Mouse (Mus musculus): ENCODE data around the gene Bglap3. TPM values are rescaled to one million over a fixed set of nuclear protein-coding genes. Genes with fewer than 3 reads are reported as not detected.
"Not testable (repeated sequence)": the region's sequence is repeated elsewhere in the genome, so short reads cannot be mapped to it uniquely, and the experiment has no call there.

Gene Bglap3
- polyA plus RNA-seq (2016; fragmentation: Nextera tagmentation; extraction: Ambion mirVana), result 0.18 TPM in 1 of 2 replicates, not detected in the other

GRCm38 (mm10) chr3:88372643-88373042, at the start of gene Bglap3:
TSS of gene Bglap3 (minus strand) at chr3:88372743.
- H3K27me3 ChIP-seq; H3K9me3 ChIP-seq; ATAC-seq (ENCODE audit: low FRiP score); H3K9ac ChIP-seq; H3K4me1 ChIP-seq; H3K27ac ChIP-seq; H3K36me3 ChIP-seq (replicated peaks); H3K4me2 ChIP-seq; H3K4me3 ChIP-seq (replicated peaks): not testable (repeated sequence)
- WGBS, result 91% methylated on average over 9 of the region's 9 CpGs

GRCm38 (mm10) chr3:88422020-88422720, 49.6 kb upstream of the Bglap3 start:
- Histone ChIP-seq H3K27ac (no peak overlapping the region), H3K4me1 (peaks cover 25% of the 10 kb centered on the region), H3K36me3 (replicated peaks) (peaks cover 40% of the 10 kb centered on the region), H3K9me3 (no peaks in the 10 kb centered on the region), H3K27me3 (no peaks in the 10 kb centered on the region), H3K4me2 (no peak overlapping the region; the same call in 1 of the 2 replicates), H3K9ac (0 out of 2 replicates have a peak overlapping the region, but pooled peaks have one; percentile 29), H3K4me3 (replicated peaks) (no peak overlapping the region)
- 38% methylated on average over 9 of the region's 9 CpGs for WGBS
- ATAC-seq (ENCODE audit: low FRiP score), result no peak

- Histone ChIP-seq H3K4me2 (no peak overlapping the region), H3K9ac (no peak overlapping the region), H3K4me3 (replicated peaks) (no peak overlapping the region), H3K27me3 (no peaks in the 10 kb centered on the region), H3K4me1 (peaks cover 25% of the 10 kb centered on the region), H3K9me3 (no peaks in the 10 kb centered on the region), H3K36me3 (replicated peaks) (peaks cover 54% of the 10 kb centered on the region), H3K27ac (no peak overlapping the region)
- WGBS, result 97% methylated on average over 19 of the region's 19 CpGs
- no peak for ATAC-seq (ENCODE audit: low FRiP score)
Measured at GRCm38 (mm10) chr3:88420771-88421170, 48.2 kb upstream of the Bglap3 start.

GRCm38 (mm10) chr3:88418016-88418415, 45.5 kb upstream of the Bglap3 start:
- H3K4me2 ChIP-seq, result no peak overlapping the region
- peaks cover 10% of the 10 kb centered on the region; the same call in 1 of the 2 replicates for H3K4me1 ChIP-seq
- no peaks in the 10 kb centered on the region for H3K9me3 ChIP-seq
- H3K9ac ChIP-seq, result no peak overlapping the region
- H3K27me3 ChIP-seq, result no peaks in the 10 kb centered on the region
- no peak for ATAC-seq (ENCODE audit: low FRiP score)
- 92% methylated on average over 6 of the region's 6 CpGs for WGBS
- H3K4me3 ChIP-seq (replicated peaks), result no peak overlapping the region
- H3K36me3 ChIP-seq (replicated peaks), result peaks cover 75% of the 10 kb centered on the region
- no peak overlapping the region for H3K27ac ChIP-seq

- Histone ChIP-seq H3K9me3 (no peaks in the 10 kb centered on the region), H3K9ac (no peak overlapping the region), H3K27ac (no peak overlapping the region), H3K4me3 (replicated peaks) (no peak overlapping the region), H3K4me1 (peaks cover 3% of the 10 kb centered on the region), H3K4me2 (no peak overlapping the region), H3K36me3 (replicated peaks) (peaks cover 84% of the 10 kb centered on the region), H3K27me3 (no peaks in the 10 kb centered on the region)
- WGBS, result 92% methylated on average over 4 of the region's 4 CpGs
- no peak for ATAC-seq (ENCODE audit: low FRiP score)
Measured at GRCm38 (mm10) chr3:88415668-88416067, 43.1 kb upstream of the Bglap3 start.

- Histone ChIP-seq H3K27ac (no peak overlapping the region), H3K4me3 (replicated peaks) (no peak overlapping the region), H3K27me3 (no peaks in the 10 kb centered on the region), H3K9ac (no peak overlapping the region), H3K4me2 (no peak overlapping the region), H3K4me1 (peaks cover 23% of the 10 kb centered on the region), H3K9me3 (no peaks in the 10 kb centered on the region), H3K36me3 (replicated peaks) (peaks cover 55% of the 10 kb centered on the region)
- no peak for ATAC-seq (ENCODE audit: low FRiP score)
- WGBS, result 94% methylated on average over 11 of the region's 11 CpGs
Measured at GRCm38 (mm10) chr3:88412636-88413035, 40.1 kb upstream of the Bglap3 start.

- no peak for ATAC-seq (ENCODE audit: low FRiP score)
- no peaks in the 10 kb centered on the region for H3K9me3 ChIP-seq
- H3K27me3 ChIP-seq, result no peaks in the 10 kb centered on the region
- peaks cover 28% of the 10 kb centered on the region for H3K4me1 ChIP-seq
- no peak overlapping the region for H3K4me2 ChIP-seq
- no peak overlapping the region for H3K27ac ChIP-seq
- H3K4me3 ChIP-seq (replicated peaks), result no peak overlapping the region
- H3K9ac ChIP-seq, result no peak overlapping the region
- peaks cover 48% of the 10 kb centered on the region for H3K36me3 ChIP-seq (replicated peaks)
- 93% methylated on average over 4 of the region's 4 CpGs for WGBS
Measured at GRCm38 (mm10) chr3:88411681-88412080, 39.1 kb upstream of the Bglap3 start.

- WGBS, result 24% methylated on average over 7 of the region's 7 CpGs
- peak overlapping the region; percentile 68 for H3K4me3 ChIP-seq (replicated peaks)
- no peaks in the 10 kb centered on the region for H3K9me3 ChIP-seq
- H3K9ac ChIP-seq, result peak overlapping the region; percentile 81; the same call in 1 of the 2 replicates
- peaks cover 31% of the 10 kb centered on the region for H3K4me1 ChIP-seq
- H3K27ac ChIP-seq, result peak overlapping the region; percentile 90
- H3K36me3 ChIP-seq (replicated peaks), result peaks cover 38% of the 10 kb centered on the region
- H3K27me3 ChIP-seq, result no peaks in the 10 kb centered on the region
- H3K4me2 ChIP-seq, result peak overlapping the region; percentile 65
- peak; percentile 9; the same call in 1 of the 2 replicates for ATAC-seq (ENCODE audit: low FRiP score)
Measured at GRCm38 (mm10) chr3:88410645-88411031, 38.1 kb upstream of the Bglap3 start.

- WGBS, result under 1% methylated on average over 54 of the region's 54 CpGs
- H3K9me3 ChIP-seq, result no peaks in the 10 kb centered on the region
- peaks cover 31% of the 10 kb centered on the region for H3K4me1 ChIP-seq
- H3K4me2 ChIP-seq, result peak within 1 kb of the TSS; percentile 65
- ATAC-seq (ENCODE audit: low FRiP score), result peak; percentile 92
- peaks cover 32% of the 10 kb centered on the region for H3K36me3 ChIP-seq (replicated peaks)
- H3K4me3 ChIP-seq (replicated peaks), result peak within 1 kb of the TSS; percentile 68
- H3K27ac ChIP-seq, result peak within 1 kb of the TSS; percentile 90
- H3K27me3 ChIP-seq, result no peaks in the 10 kb centered on the region
- peak within 1 kb of the TSS; percentile 81 for H3K9ac ChIP-seq
Measured at GRCm38 (mm10) chr3:88409741-88410644, 37.5 kb upstream of the Bglap3 start, which contains the start of gene Pmf1. TSS of gene Pmf1 (minus strand) at chr3:88410331.

- WGBS, result 58% methylated on average over 5 of the region's 5 CpGs
- H3K4me1 ChIP-seq, result peaks cover 31% of the 10 kb centered on the region
- peak overlapping the region; percentile 65 for H3K4me2 ChIP-seq
- H3K27ac ChIP-seq, result no peak overlapping the region
- ATAC-seq (ENCODE audit: low FRiP score), result no peak
- peak overlapping the region; percentile 68 for H3K4me3 ChIP-seq (replicated peaks)
- H3K27me3 ChIP-seq, result no peaks in the 10 kb centered on the region
- no peaks in the 10 kb centered on the region for H3K9me3 ChIP-seq
- H3K9ac ChIP-seq, result peak overlapping the region; percentile 81
- H3K36me3 ChIP-seq (replicated peaks), result peaks cover 28% of the 10 kb centered on the region
Measured at GRCm38 (mm10) chr3:88408953-88409352, 36.4 kb upstream of the Bglap3 start.

GRCm38 (mm10) chr3:88407529-88407928, 35.0 kb upstream of the Bglap3 start:
- no peaks in the 10 kb centered on the region for H3K27me3 ChIP-seq
- no peak overlapping the region for H3K4me2 ChIP-seq
- H3K4me1 ChIP-seq, result peaks cover 31% of the 10 kb centered on the region
- H3K4me3 ChIP-seq (replicated peaks), result no peak overlapping the region
- H3K36me3 ChIP-seq (replicated peaks), result peaks cover 20% of the 10 kb centered on the region
- no peak overlapping the region for H3K9ac ChIP-seq
- WGBS, result 65% methylated on average over 7 of the region's 7 CpGs
- H3K9me3 ChIP-seq, result no peaks in the 10 kb centered on the region
- H3K27ac ChIP-seq, result 0 out of 2 replicates have a peak overlapping the region, but pooled peaks have one; percentile 9
- no peak for ATAC-seq (ENCODE audit: low FRiP score)

- H3K27ac ChIP-seq, result 0 out of 2 replicates have a peak overlapping the region, but pooled peaks have one; percentile 9
- 3% methylated on average over 2 of the region's 2 CpGs for WGBS
- peak; percentile 15; the same call in 1 of the 2 replicates for ATAC-seq (ENCODE audit: low FRiP score)
Measured at GRCm38 (mm10) chr3:88407090-88407489, 34.5 kb upstream of the Bglap3 start.

More at GRCm38 (mm10) chr3:88407090-88407489, 34.5 kb upstream of the Bglap3 start:
- H3K4me2 ChIP-seq, result no peak overlapping the region
- no peak overlapping the region for H3K4me3 ChIP-seq (replicated peaks)
- H3K27me3 ChIP-seq, result no peaks in the 10 kb centered on the region
- peaks cover 16% of the 10 kb centered on the region for H3K36me3 ChIP-seq (replicated peaks)
- no peaks in the 10 kb centered on the region for H3K9me3 ChIP-seq
- H3K9ac ChIP-seq, result no peak overlapping the region
- H3K4me1 ChIP-seq, result peaks cover 31% of the 10 kb centered on the region
